Mouse (Mus musculus): ENCODE data around the gene Smo.
"Not testable (repeated sequence)": the region's sequence is repeated elsewhere in the genome, so short reads cannot be mapped to it uniquely, and the experiment has no call there.

Gene Smo

GRCm38 (mm10) chr6:29728035-29728434, 7.3 kb upstream of the Smo start:
- no peak for DNase-seq

- no peak for DNase-seq
These were observed 5.8 kb upstream of the Smo start for GRCm38 (mm10) chr6:29729491-29729890.

DNA sequence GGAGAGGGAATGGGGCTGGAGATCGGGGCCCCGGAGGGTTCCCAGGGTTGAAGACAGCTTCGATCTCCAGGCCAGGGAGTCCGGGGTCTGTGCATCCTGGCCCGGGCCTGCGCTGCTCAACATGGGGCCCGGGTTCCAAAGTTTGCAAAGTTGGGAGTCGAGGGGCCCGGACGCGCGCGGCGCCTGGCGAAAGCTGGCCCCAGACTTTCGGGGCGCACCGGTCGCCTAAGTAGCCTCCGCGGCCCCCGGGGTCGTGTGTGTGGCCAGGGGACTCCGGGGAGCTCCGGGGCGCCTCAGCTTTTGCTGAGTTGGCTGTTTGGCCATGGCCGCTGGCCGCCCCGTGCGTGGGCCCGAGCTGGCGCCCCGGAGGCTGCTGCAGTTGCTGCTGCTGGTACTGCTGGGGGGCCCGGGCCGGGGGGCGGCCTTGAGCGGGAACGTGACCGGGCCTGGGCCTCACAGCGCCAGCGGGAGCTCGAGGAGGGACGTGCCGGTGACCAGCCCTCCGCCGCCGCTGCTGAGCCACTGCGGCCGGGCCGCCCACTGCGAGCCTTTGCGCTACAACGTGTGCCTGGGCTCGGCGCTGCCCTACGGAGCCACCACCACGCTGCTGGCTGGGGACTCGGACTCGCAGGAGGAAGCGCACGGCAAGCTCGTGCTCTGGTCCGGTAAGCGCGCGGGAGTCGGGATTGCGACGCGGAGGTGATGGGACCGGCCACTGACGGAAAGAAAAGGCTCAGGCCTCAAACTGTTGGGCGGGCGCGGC, 567 bp downstream of the Smo start:
- DNase-seq, result no peak

GRCm38 (mm10) chr6:29736610-29737458, 1.5 kb downstream of the Smo start:
- DNase-seq, result no peak

DNA sequence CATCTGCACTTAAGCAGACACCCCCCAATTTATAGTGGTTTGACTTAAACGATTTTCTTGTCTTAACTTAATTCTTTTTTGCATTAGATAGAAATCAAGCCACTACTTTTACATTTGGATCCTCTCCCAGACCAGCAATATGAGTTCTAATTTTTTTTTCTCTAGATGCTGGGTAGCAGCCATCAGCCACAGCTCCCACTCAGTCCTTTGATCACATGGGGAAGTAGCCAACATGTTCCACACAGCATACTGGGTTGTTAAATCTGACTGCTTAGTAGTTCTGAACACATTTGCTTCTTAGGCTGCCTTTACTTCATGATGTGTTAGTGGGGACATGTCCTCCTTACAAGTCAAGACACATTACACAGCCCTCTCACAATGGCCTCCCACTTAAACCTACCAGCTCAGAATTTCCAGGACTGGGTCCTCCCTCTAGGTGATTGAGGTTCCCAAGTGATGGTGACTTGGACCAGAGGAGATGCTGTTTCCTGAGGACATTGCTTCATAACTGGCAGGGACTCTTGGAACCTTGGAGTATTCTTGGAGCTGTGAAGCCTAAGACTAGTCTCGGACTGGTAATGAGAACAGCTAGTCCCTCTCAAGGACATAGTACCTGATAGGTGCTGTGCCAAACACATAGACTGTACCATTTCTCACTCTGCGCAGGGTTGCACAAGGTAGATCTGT, 16.3 kb downstream of the Smo start:
- peak; percentile 60 for DNase-seq

DNA sequence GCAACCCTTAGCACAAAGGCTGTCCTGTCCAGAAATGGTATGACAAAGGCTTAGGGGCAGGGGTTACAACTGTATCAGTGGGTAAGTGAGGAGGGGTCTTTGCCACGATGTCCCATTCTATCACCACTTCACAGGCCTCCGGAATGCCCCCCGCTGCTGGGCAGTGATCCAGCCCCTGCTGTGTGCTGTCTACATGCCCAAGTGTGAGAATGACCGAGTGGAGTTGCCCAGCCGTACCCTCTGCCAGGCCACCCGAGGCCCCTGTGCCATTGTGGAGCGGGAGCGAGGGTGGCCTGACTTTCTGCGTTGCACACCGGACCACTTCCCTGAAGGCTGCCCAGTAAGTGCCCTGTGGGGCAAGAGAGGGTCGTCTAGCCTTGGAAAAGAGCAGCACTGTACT, 18.0 kb downstream of the Smo start:
- no peak for DNase-seq

GRCm38 (mm10) chr6:29756001-29756400, 20.7 kb downstream of the Smo start:
- DNase-seq, result peak; percentile 55

- DNase-seq, result no peak
These were observed 21.2 kb downstream of the Smo start for GRCm38 (mm10) chr6:29756476-29756875.

DNA sequence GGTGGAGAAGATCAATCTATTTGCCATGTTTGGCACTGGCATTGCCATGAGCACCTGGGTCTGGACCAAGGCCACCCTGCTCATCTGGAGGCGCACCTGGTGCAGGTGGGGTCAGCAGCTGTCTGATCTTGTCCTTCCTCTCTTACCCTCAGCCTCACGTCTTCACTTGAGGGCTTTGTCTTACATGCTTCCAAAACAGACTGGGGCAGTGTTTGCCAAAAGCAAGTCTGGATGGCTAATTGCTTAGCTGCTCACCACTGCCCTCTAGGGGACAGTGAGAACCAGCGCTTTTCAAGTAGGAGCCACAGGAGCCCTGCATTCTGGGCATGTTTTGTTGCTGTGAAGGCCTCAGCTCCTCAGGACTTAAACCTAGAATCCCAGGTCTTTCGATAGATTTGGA, 23.1 kb downstream of the Smo start:
- peak; percentile 79 for DNase-seq

DNA sequence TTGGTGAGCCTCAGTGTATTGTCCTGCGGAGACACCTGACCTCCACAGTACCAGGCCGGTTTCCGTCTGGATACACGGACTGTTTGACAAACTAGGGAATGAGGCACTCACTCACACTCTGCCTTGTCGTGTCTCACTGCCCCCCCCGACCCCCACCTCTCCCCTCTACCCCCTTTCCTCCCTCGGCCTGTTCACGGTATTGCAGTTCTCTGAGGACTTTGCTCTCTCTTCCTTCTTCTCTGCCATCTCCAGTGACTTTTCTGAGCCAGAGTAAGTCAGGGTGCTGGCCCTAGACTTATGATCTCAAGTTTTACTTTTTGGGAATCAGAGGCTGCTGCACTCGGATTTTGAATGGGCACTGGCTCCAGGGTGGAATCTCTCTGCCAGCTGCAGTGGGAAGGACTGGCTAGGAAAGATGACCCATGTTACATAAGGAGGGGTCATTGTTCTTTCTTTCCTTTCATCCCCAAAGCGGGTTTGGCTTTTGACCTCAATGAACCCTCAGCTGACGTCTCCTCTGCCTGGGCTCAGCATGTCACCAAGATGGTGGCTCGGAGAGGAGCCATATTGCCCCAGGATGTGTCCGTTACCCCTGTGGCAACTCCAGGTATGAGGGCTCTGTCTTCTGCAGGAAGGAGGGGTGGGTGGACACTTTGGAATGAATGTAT, 23.8 kb downstream of the Smo start:
- DNase-seq, result no peak

GRCm38 (mm10) chr6:29760397-29760796, 25.1 kb downstream of the Smo start:
- not testable (repeated sequence) for DNase-seq

DNA sequence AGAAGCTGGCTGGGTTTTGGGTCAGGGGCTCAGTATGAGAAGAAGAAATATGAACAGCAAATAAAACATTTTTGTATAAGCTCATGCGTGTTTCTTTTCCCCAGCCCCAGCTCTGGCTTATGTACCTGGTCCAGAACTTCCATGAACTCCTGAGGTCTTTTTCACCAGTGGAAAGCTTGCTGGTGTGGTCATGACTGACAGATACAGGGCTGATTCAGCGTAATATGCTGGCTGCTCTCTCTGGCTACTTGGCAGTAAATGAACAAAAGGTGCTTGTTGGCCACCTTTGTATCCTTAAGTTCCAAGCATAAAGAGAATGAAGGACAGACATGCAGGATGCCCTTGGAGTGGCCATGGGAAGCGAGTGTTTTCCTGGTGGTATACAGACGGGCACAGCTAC, 26.0 kb downstream of the Smo start:
- no peak for DNase-seq

GRCm38 (mm10) chr6:29762524-29762923, 27.2 kb downstream of the Smo start:
- DNase-seq, result no peak

GRCm38 (mm10) chr6:29766874-29767273, 31.6 kb downstream of the Smo start:
- DNase-seq, result no peak

GRCm38 (mm10) chr6:29767813-29768660, 32.7 kb downstream of the Smo start, which contains the start of gene Ahcyl2:
Ahcyl2 (plus strand) TSS chr6:29768011.
- DNase-seq, result peak; percentile 98

- peak; percentile 43 for DNase-seq
These were observed 33.6 kb downstream of the Smo start for GRCm38 (mm10) chr6:29768791-29769441.

DNA sequence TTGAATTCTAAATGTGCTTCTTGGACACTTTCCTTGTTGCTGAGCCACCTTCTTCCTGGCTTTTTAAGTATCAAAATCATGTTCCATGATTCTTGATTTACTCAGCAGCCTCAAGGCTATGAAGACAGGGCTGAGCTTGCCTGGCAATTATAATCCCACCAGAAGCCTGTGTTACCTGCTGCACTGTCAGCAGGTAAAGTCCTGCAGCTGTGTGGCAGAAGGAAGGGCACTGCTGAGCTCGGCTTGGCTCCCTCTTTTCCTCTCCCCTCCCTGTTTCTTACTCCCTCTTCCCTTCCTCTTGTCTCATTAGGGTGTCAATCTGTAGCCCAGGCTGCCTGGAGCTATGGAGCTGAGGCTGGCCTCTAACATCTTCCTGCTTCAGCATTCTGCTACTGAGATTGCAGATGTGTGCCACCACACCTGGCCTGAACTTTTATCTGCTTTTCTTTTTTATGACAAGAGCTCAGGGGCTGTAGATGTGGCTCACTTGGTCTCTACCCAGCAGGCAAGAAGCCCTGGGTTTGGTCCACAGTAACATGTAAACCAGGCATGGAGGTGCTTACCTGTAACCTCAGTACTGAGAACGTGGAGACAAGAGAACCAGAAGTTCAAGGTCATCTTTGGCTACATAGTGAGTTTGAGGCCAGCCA, 35.5 kb downstream of the Smo start:
- no peak for DNase-seq

- no peak for DNase-seq
These were observed 36.9 kb downstream of the Smo start for GRCm38 (mm10) chr6:29772236-29772635.

DNA sequence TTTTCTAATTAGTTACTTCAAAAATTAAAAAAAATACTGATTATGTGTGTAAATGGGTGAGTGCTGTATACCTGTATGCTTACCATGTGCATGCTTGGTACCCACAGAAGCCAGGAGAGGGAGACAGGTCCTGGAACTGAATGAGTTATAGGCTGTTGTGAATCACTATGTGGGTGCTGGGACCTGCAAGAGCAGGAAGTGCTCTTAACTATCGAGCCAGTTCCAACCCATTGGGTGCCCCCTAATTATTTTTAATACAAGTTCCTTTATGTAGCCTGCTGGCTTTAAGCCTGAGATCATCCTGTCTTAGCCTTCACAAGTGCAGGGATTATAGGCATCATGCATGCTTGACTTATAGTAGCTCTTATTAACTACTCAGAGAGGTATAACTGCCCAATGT, 38.9 kb downstream of the Smo start:
- no peak for DNase-seq

DNA sequence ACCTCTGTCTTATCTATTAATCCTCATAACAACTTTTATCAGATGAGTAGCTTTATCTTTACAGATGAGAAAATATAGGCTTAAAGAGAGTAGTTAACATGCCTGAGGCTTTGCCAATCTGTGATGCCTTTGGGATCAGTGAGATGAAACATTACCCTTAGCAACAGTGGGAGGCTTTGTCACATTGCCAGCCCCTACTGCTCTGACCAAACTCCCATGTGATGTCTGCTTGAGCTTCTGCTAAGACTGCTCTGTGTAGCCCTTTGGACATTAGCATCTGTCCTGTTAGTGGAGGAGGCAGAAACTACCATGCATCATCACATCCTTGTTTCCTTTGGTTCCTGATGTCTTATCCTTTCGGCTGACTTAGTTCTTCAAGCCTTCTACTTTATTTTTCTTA, 40.3 kb downstream of the Smo start:
- DNase-seq, result peak; percentile 39

Data from right cerebral cortex, adult 18-20 months (tissue).